Mouse (Mus musculus): Measurements from ENCODE around the gene Gse1. TPM values are rescaled to one million over a fixed set of nuclear protein-coding genes. Genes with fewer than 3 reads are reported as not detected.

Gse1 gene
- total and polyA plus RNA-seq, 3 experiments, result 12.1 to 24.3 (median 21.0) TPM

DNA sequence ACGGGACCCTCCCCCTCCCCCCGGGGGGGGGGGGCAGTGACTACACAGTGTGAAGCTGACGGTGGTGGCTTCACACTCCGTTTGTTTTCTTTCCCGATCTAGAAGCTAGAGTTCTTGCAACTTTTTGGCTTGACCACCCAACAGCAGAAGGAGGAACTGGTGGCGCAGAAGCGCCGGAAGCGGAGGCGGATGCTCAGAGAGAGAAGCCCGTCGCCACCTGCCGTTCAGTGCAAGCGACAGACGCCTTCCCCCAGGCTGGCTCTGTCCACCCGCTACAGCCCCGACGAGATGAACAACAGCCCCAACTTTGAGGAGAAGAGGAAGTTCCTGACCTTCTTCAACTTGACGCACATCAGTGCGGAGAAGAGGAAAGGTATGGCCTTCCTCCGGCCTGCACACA is 344.3 kb downstream of the Gse1 start:
- TF ChIP-seq EP300 (IDR thresholded peaks at IDR 0.05; ENCODE audit: insufficient read depth, low read depth, low read length), result no peak
- no peak for TF ChIP-seq POLR2A (IDR thresholded peaks at IDR 0.05; ENCODE audit: insufficient read depth, low read depth, low read length)
- TF ChIP-seq CTCF (IDR thresholded peaks at IDR 0.05), result no peak
- WGBS, result 82% methylated on average over 21 of the region's 21 CpGs
- DNase-seq, result peak in 1 of 2 experiments; percentile 66
- H3K27me3 ChIP-seq (ENCODE audit: control insufficient read depth, insufficient read depth, low read length), result no peaks in the 10 kb centered on the region
- no peak overlapping the region for H3K4me3 ChIP-seq
- H3K79me2 ChIP-seq (replicated peaks; ENCODE audit: control insufficient read depth, insufficient read depth, low read length), result no peaks in the 10 kb centered on the region
- H3K4me1 ChIP-seq (ENCODE audit: control insufficient read depth, insufficient read depth, low read length), result no peaks in the 10 kb centered on the region
- no peak overlapping the region for H3K9ac ChIP-seq (ENCODE audit: low read depth, low read length)
- no peaks in the 10 kb centered on the region for H3K36me3 ChIP-seq (ENCODE audit: control insufficient read depth, insufficient read depth, low read length)
- intact Hi-C loops (cut with DNase I), result no loop called here
- H3K27ac ChIP-seq, result no peak overlapping the region

DNA sequence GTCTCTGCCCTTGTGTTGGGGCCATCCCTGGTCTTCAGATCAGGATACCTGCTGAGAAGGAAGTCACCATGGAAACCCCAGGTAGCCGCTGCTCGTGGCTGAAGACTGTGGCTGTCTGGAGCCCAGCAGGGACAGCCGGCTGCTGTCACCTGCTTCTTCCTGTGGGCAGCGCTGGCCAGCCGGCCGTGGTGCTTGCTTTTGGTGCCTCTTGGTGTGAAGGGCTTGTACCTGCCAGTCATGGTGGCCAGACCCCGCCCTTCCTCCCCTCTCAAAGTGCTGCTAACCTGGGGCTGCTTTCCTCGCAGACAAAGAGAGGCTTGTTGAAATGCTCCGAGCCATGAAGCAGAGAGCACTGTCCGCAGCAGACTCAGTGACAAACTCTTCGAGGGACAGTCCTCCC is 345.6 kb downstream of the Gse1 start:
- DNase-seq, result no peak
- no peaks in the 10 kb centered on the region for H3K79me2 ChIP-seq (replicated peaks; ENCODE audit: control insufficient read depth, insufficient read depth, low read length)
- no peak overlapping the region for H3K9ac ChIP-seq (ENCODE audit: low read depth, low read length)
- no peaks in the 10 kb centered on the region for H3K4me1 ChIP-seq (ENCODE audit: control insufficient read depth, insufficient read depth, low read length)
- 93% methylated on average over 11 of the region's 11 CpGs for WGBS
- no peaks in the 10 kb centered on the region for H3K36me3 ChIP-seq (ENCODE audit: control insufficient read depth, insufficient read depth, low read length)
- H3K27ac ChIP-seq, result no peak overlapping the region
- H3K27me3 ChIP-seq (ENCODE audit: control insufficient read depth, insufficient read depth, low read length), result no peaks in the 10 kb centered on the region
- H3K4me3 ChIP-seq, result no peak overlapping the region
- intact Hi-C loops (cut with DNase I), result no loop called here
- TF ChIP-seq CTCF (IDR thresholded peaks at IDR 0.05), result no peak
- TF ChIP-seq POLR2A (IDR thresholded peaks at IDR 0.05; ENCODE audit: insufficient read depth, low read depth, low read length), result no peak
- TF ChIP-seq EP300 (IDR thresholded peaks at IDR 0.05; ENCODE audit: insufficient read depth, low read depth, low read length), result no peak

DNA sequence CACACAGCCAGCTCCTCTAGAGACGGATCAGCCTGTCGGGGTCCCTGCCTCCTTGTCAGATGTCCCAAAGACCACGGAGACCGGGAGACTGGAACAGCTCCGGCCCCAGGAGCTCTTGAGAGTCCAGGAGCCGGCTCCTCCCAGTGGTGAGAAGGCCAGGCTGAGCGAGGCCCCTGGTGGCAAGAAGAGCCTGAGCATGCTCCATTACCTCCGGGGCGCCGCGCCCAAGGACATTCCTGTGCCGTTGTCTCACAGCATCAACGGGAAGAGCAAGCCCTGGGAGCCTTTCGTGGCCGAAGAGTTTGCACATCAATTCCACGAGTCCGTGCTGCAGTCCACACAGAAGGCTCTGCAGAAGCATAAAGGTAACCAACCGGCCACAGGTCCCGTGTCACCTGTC is 346.7 kb downstream of the Gse1 start:
- H3K27ac ChIP-seq, result no peak overlapping the region
- 76% methylated on average over 19 of the region's 19 CpGs for WGBS
- H3K9ac ChIP-seq (ENCODE audit: low read depth, low read length), result no peak overlapping the region
- H3K4me1 ChIP-seq (ENCODE audit: control insufficient read depth, insufficient read depth, low read length), result no peaks in the 10 kb centered on the region
- intact Hi-C loops (cut with DNase I), result no loop called here
- H3K4me3 ChIP-seq, result no peak overlapping the region
- TF ChIP-seq EP300 (IDR thresholded peaks at IDR 0.05; ENCODE audit: insufficient read depth, low read depth, low read length) (no peak), CTCF (IDR thresholded peaks at IDR 0.05) (no peak), POLR2A (IDR thresholded peaks at IDR 0.05; ENCODE audit: insufficient read depth, low read depth, low read length) (no peak)
- H3K79me2 ChIP-seq (replicated peaks; ENCODE audit: control insufficient read depth, insufficient read depth, low read length), result no peaks in the 10 kb centered on the region
- H3K27me3 ChIP-seq (ENCODE audit: control insufficient read depth, insufficient read depth, low read length), result no peaks in the 10 kb centered on the region
- H3K36me3 ChIP-seq (ENCODE audit: control insufficient read depth, insufficient read depth, low read length), result no peaks in the 10 kb centered on the region
- DNase-seq, result no peak

DNA sequence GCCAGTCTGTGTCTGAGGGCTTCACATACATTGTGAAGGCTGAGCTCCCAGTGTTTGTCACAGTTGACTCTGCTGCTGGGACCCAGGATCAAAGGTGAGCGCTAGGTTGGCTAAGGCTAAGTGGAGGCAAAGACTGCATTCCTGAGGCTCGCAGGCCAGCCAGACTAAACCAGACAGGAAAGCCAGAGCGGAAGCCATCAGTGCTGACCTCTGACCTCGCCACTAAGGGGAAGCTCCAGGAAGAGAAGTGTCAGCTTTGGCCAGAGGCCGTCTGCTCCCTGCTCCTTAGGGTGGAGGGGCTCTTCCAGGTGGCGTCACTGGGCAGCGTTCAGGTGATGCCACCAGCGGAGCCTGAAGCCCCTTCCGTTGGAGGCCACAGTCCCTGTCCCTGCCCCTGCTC is 347.5 kb downstream of the Gse1 start:
- Histone ChIP-seq H3K4me3 (no peak overlapping the region), H3K79me2 (replicated peaks; ENCODE audit: control insufficient read depth, insufficient read depth, low read length) (no peaks in the 10 kb centered on the region), H3K27ac (no peak overlapping the region), H3K4me1 (ENCODE audit: control insufficient read depth, insufficient read depth, low read length) (no peaks in the 10 kb centered on the region), H3K36me3 (ENCODE audit: control insufficient read depth, insufficient read depth, low read length) (no peaks in the 10 kb centered on the region), H3K27me3 (ENCODE audit: control insufficient read depth, insufficient read depth, low read length) (no peaks in the 10 kb centered on the region), H3K9ac (ENCODE audit: low read depth, low read length) (no peak overlapping the region)
- DNase-seq, result no peak
- WGBS, result 72% methylated on average over 9 of the region's 9 CpGs
- intact Hi-C loops (cut with DNase I), result no loop called here
- TF ChIP-seq CTCF (IDR thresholded peaks at IDR 0.05) (no peak), POLR2A (IDR thresholded peaks at IDR 0.05; ENCODE audit: insufficient read depth, low read depth, low read length) (no peak), EP300 (IDR thresholded peaks at IDR 0.05; ENCODE audit: insufficient read depth, low read depth, low read length) (no peak)

DNA sequence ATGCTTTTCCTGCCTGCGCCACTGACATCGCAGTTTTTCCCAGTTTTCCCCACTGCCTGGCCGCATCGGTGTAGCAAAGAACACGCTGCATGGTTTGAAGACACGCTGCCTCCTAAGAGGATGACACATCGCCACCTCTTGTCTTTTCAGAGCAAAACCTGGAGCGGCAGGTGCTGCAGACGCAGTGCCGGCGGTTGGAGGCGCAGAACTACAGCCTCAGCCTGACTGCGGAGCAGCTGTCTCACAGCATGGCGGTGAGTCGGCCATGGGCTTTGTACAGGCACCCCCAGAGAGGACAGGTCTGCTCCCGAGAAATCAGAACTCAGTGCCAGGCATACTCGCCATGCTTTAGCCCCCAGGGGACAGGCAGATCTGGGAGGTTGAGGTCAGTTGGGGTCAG is 349.6 kb downstream of the Gse1 start:
- H3K27ac ChIP-seq, result no peak overlapping the region
- no peaks in the 10 kb centered on the region for H3K4me1 ChIP-seq (ENCODE audit: control insufficient read depth, insufficient read depth, low read length)
- H3K4me3 ChIP-seq, result no peak overlapping the region
- intact Hi-C loops (cut with DNase I), result no loop called here
- no peaks in the 10 kb centered on the region for H3K79me2 ChIP-seq (replicated peaks; ENCODE audit: control insufficient read depth, insufficient read depth, low read length)
- H3K36me3 ChIP-seq (ENCODE audit: control insufficient read depth, insufficient read depth, low read length), result no peaks in the 10 kb centered on the region
- no peaks in the 10 kb centered on the region for H3K27me3 ChIP-seq (ENCODE audit: control insufficient read depth, insufficient read depth, low read length)
- H3K9ac ChIP-seq (ENCODE audit: low read depth, low read length), result no peak overlapping the region
- TF ChIP-seq EP300 (IDR thresholded peaks at IDR 0.05; ENCODE audit: insufficient read depth, low read depth, low read length) (no peak), CTCF (IDR thresholded peaks at IDR 0.05) (no peak), POLR2A (IDR thresholded peaks at IDR 0.05; ENCODE audit: insufficient read depth, low read depth, low read length) (no peak)
- no peak for DNase-seq
- 97% methylated on average over 17 of the region's 17 CpGs for WGBS

DNA sequence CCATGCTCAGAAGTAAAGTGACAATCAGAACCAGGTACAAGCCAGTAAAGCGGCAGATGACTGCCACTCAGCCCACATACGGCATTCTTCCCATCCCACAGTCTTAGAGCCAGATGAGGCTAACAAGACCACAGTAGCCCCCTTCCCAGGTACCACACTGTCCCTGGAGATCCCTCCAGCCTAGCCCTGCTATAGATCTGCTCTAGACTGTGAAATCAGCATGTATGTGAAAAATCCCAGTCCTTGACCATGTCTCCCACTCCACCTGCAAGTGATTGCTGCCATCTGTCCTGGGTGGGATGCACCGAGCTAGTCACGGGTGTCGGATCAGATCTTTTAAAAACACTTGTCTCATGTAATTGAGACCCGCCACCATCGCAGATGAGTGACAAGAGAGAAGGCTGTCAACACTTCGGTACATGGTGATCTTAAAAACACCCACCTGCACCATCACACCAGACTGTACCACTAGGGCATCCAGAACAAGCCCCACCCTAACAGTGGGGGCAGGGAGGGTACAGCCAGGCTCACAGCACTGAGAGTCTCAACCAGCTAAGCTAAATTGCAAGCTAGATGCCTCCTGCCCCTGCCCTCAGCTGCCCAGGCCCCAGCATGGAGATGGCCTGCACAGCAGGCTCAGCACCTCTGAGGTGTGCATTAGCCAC is 352.2 kb downstream of the Gse1 start:
- H3K36me3 ChIP-seq (ENCODE audit: control insufficient read depth, insufficient read depth, low read length), result no peaks in the 10 kb centered on the region
- 90% methylated on average over 8 of the region's 8 CpGs for WGBS
- no peak for TF ChIP-seq POLR2A (IDR thresholded peaks at IDR 0.05; ENCODE audit: insufficient read depth, low read depth, low read length)
- TF ChIP-seq EP300 (IDR thresholded peaks at IDR 0.05; ENCODE audit: insufficient read depth, low read depth, low read length), result no peak
- TF ChIP-seq CTCF (IDR thresholded peaks at IDR 0.05), result no peak

More for the DNA sequence above, 352.2 kb downstream of the Gse1 start:
- Histone ChIP-seq H3K4me1 (ENCODE audit: control insufficient read depth, insufficient read depth, low read length) (no peaks in the 10 kb centered on the region), H3K79me2 (replicated peaks; ENCODE audit: control insufficient read depth, insufficient read depth, low read length) (no peaks in the 10 kb centered on the region), H3K27me3 (ENCODE audit: control insufficient read depth, insufficient read depth, low read length) (no peaks in the 10 kb centered on the region), H3K9ac (ENCODE audit: low read depth, low read length) (no peak overlapping the region), H3K4me3 (no peak overlapping the region), H3K27ac (no peak overlapping the region)
- intact Hi-C loops (cut with DNase I), result no loop called here
- DNase-seq, result no peak

Measured in heart, adult 2 months (tissue).